Mouse (Mus musculus) liver, embryonic 11.5 days (tissue): ENCODE results near the gene Ccnj. TPM values are rescaled to one million over a fixed set of nuclear protein-coding genes. Genes with fewer than 3 reads are reported as not detected.

Experiments used
- microRNA-seq: library from miRNA; unstranded; fragments of <30 nt; microRNA quantifications from one replicate; pipeline ENCODE4, GENCODE M21; 2017; ENCODE audit warnings: borderline number of aligned reads
- polyA plus RNA-seq: library from polyadenylated mRNA; unstranded; fragments of >200 nt; fragmentation: Nextera tagmentation; extraction: Ambion mirVana; gene quantifications from 2 replicates; pipeline ENCODE4 v1.2.1, GENCODE M21; 2014

Gene Ccnj
- polyA plus RNA-seq, 1 experiment from 2014 or later, result 13.2 TPM

Small RNA genes within 50 kb of the gene (microRNA-seq; reads per million reads assigned to microRNA genes)
- not detected for gene Mir8092

Other genes with a start within 250 kb of the Ccnj start
- gene Aldh18a1, start 242.8 kb upstream of the Ccnj start, polyA plus RNA-seq, result 103 and 114 TPM in 2 replicates
- gene Tctn3, start 219.0 kb upstream of the Ccnj start, polyA plus RNA-seq, result 4.9 and 5.0 TPM in 2 replicates
- 3.0 and 3.8 TPM in 2 replicates for gene Entpd1, start 218.9 kb upstream of the Ccnj start, polyA plus RNA-seq
- 3.6 and 5.3 TPM in 2 replicates for gene Cc2d2b, start 82.5 kb upstream of the Ccnj start, polyA plus RNA-seq
- 13.7 and 14.8 TPM in 2 replicates for gene Zfp518a, start 63.4 kb downstream of the Ccnj start, polyA plus RNA-seq
- 0.26 and 0.31 TPM in 2 replicates for gene Blnk, start 163.3 kb downstream of the Ccnj start, polyA plus RNA-seq
- gene Dntt, start 198.0 kb downstream of the Ccnj start, polyA plus RNA-seq, result 0.09 TPM in 1 of 2 replicates, not detected in the other
- gene Opalin, start 245.8 kb downstream of the Ccnj start, polyA plus RNA-seq, result not detected in 2 replicates